ENCODE assay signal across 8 mouse cellular contexts in the genomic region with DNA sequence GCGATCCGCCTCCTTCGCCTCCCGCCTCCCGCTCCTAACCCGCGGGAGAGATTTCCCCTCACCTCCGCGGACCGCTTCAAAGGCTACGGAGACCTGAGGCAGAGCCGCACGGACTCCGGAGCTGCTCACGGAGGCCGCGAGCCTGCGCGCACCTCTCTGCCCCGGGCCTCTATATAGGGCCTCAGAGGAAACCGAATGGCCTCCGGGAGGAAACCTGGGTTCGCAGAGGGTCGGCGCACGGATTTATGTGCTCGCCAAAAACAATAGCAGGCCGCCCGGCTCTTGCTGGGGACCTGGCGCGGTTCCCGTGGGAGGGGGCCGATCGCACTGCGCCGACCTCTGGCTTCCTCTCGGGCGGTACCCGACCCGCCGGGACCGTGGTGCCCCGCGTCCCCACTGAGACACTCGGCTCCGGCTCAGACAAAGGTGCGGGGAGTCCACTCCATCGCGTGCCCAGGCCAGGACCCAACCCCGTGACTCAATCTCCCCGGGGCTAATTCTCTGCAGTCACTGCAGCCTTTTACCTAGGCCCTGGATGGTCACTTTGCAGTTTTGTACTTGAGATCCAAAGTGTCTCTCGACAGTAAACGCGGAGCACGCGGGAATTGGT. TPM values are rescaled to one million over a fixed set of nuclear protein-coding genes. Genes with fewer than 3 reads are reported as not detected.
DNase-seq lines count a peak whose midpoint lies in the region; ATAC-seq and TF ChIP-seq lines count a peak whose summit lies in the region.

No protein-coding gene starts in this region.

- TF ChIP-seq POLR2A in lung, adult 2 months (IDR thresholded peaks at IDR 0.05; ENCODE audit: borderline replicate concordance, extremely low read depth, low read depth, low read length): peak; percentile 24; the same call in 1 of the 2 replicates

- no peak for DNase-seq in lung, adult 2 months
- DNase-seq in lung, postnatal 14 days: no peak
- DNase-seq in adrenal gland, postnatal 10 days: peak; percentile 76
- peak; percentile 19 for DNase-seq in lung, postnatal 25 days (ENCODE audit: low spot score)
- no peak for DNase-seq in retina, postnatal 1 day

- TF ChIP-seq CTCF in lung, adult 2 months (IDR thresholded peaks at IDR 0.05; ENCODE audit: insufficient read depth, low read length): no peak

- no peaks in the 10 kb centered on the region for H3K9me3 ChIP-seq in embryonic facial prominence, embryonic 13.5 days
- H3K9me3 ChIP-seq in hindbrain, embryonic 16.5 days (ENCODE audit: control insufficient read depth, low read length): no peaks in the 10 kb centered on the region

- H3K9ac ChIP-seq in embryonic facial prominence, embryonic 13.5 days: peak overlapping the region; percentile 97
- H3K9ac ChIP-seq in hindbrain, embryonic 16.5 days (ENCODE audit: low read depth, low read length): peak overlapping the region; percentile 96

- H3K4me3 ChIP-seq in lung, adult 2 months (replicated peaks; ENCODE audit: extremely low read depth, low read depth, low read length): peak overlapping the region; percentile 62
- peak overlapping the region; percentile 95 for H3K4me3 ChIP-seq in embryonic facial prominence, embryonic 13.5 days
- H3K4me3 ChIP-seq in hindbrain, embryonic 16.5 days (ENCODE audit: low read length): peak overlapping the region; percentile 96

- WGBS in lung, adult 2 months: 1% methylated on average over 56 of the region's 56 CpGs
- WGBS in embryonic facial prominence, embryonic 13.5 days: under 1% methylated on average over 56 of the region's 56 CpGs
- WGBS in hindbrain, embryonic 16.5 days: under 1% methylated on average over 48 of the region's 56 CpGs

- peaks cover 6% of the 10 kb centered on the region; the same call in 1 of the 2 replicates for H3K4me1 ChIP-seq in lung, adult 2 months (ENCODE audit: control insufficient read depth, insufficient read depth, low read length)
- peaks cover 22% of the 10 kb centered on the region for H3K4me1 ChIP-seq in embryonic facial prominence, embryonic 13.5 days
- H3K4me1 ChIP-seq in hindbrain, embryonic 16.5 days (ENCODE audit: control insufficient read depth, insufficient read depth, low read depth, low read length): peaks cover 23% of the 10 kb centered on the region

- peak overlapping the region; percentile 100 for H3K27ac ChIP-seq in embryonic facial prominence, embryonic 13.5 days
- peak overlapping the region; percentile 100 for H3K27ac ChIP-seq in hindbrain, embryonic 16.5 days (ENCODE audit: low read depth, low read length)

- ATAC-seq in embryonic facial prominence, embryonic 13.5 days (ENCODE audit: insufficient number of reproducible peaks, insufficient read depth, low FRiP score, low TSS enrichment, low read depth): peak; percentile 58
- peak; percentile 41; the same call in 1 of the 2 replicates for ATAC-seq in hindbrain, embryonic 16.5 days
- no peak for ATAC-seq in megakaryocyte-erythroid progenitor cell, adult 5-6 weeks (replicated peaks; ENCODE audit: low FRiP score, low TSS enrichment, poor library complexity, severe bottlenecking)

- H3K4me2 ChIP-seq in embryonic facial prominence, embryonic 13.5 days: peak overlapping the region; percentile 76
- peak overlapping the region; percentile 67 for H3K4me2 ChIP-seq in hindbrain, embryonic 16.5 days (ENCODE audit: low read length)

- no peaks in the 10 kb centered on the region for H3K36me3 ChIP-seq in embryonic facial prominence, embryonic 13.5 days
- H3K36me3 ChIP-seq in hindbrain, embryonic 16.5 days (ENCODE audit: control insufficient read depth, insufficient read depth, low read length): no peaks in the 10 kb centered on the region

- no peaks in the 10 kb centered on the region for H3K27me3 ChIP-seq in embryonic facial prominence, embryonic 13.5 days
- no peaks in the 10 kb centered on the region for H3K27me3 ChIP-seq in hindbrain, embryonic 16.5 days (replicated peaks; ENCODE audit: control insufficient read depth, insufficient read depth, low read length)

RNA-seq across cellular contexts. Expression of a gene that starts 0.6 kb away (rescaled TPM):
- polyA plus RNA-seq in lung, adult 2 months (2012; rRNA removed): 25.1 and 28.6 TPM in 2 replicates
- 10 to 100 TPM; 46.1 to 58.6 TPM for total RNA-seq in adrenal gland, postnatal 10 days (2021)
- 42.6 and 44.3 TPM in 2 replicates for polyA plus RNA-seq in embryonic facial prominence, embryonic 13.5 days (2015; fragmentation: Nextera tagmentation; extraction: Ambion mirVana)
- polyA plus RNA-seq in hindbrain, embryonic 16.5 days (2015; fragmentation: Nextera tagmentation; extraction: Ambion mirVana): 40.9 and 51.1 TPM in 2 replicates
- not detected in 2 replicates for total RNA-seq in megakaryocyte-erythroid progenitor cell, adult 5-6 weeks (2014; fragmentation: Nextera tagmentation)
- total RNA-seq in megakaryocyte-erythroid progenitor cell, adult 5-6 weeks (2017): not detected in 2 replicates

Comparison
In these comparisons a context has a peak if more than half of its experiments do, and no peak if none do; other contexts are left out.
1. DNase-seq: peak in adrenal gland, postnatal 10 days (single experiment) and lung, postnatal 25 days (single experiment); none in lung, adult 2 months (single experiment), lung, postnatal 14 days (single experiment) and retina, postnatal 1 day (single experiment).
2. Peak in every context shown above with its lines, with median percentiles within 50 percentile points of each other: H3K4me3 ChIP-seq.